Mouse (Mus musculus) liver, embryonic 14.5 days (tissue): Measurements from ENCODE around the gene Dpp6. TPM values are rescaled to one million over a fixed set of nuclear protein-coding genes. Genes with fewer than 3 reads are reported as not detected.

Source experiments
- ATAC-seq: fragments of 200-750 bp; cut with Nextera tagmentation; 2 replicates; pipeline ENCODE4 v1.8.0; 2017; ENCODE audit warnings: moderate number of reproducible peaks, mild to moderate bottlenecking, moderate library complexity; ENCODE audit not compliant: insufficient read depth
- DNase-seq, 3 experiments: peaks; one replicate each; pipeline ENCODE4 v3.0.0-alpha.2; 2012 to 2013; ENCODE audit warnings: low read depth in 3 of 3, low spot score in 3 of 3
- H3K27ac ChIP-seq: fragments of 300-500 bp; sonication (generic); 2 replicates; pipeline ENCODE4 v1.5.1; 2014; ENCODE audit warnings: moderate library complexity, mild to moderate bottlenecking, control low read depth, inconsistent platforms
- H3K27me3 ChIP-seq: fragments of 300-500 bp; sonication (generic); 2 replicates; pipeline ENCODE4 v1.6.1; 2014; ENCODE audit warnings: mild to moderate bottlenecking, low read length, moderate library complexity; ENCODE audit not compliant: control insufficient read depth, insufficient read depth
- H3K36me3 ChIP-seq: fragments of 300-500 bp; sonication (generic); replicated peaks from 2 replicates; pipeline ENCODE4 v1.6.1; 2014; ENCODE audit warnings: low read depth; ENCODE audit not compliant: control insufficient read depth, insufficient read depth
- H3K4me1 ChIP-seq, 2 experiments: fragments of 200-500 bp in 1 of 2; fragments of 300-500 bp in 1 of 2; sonication (generic) in 1 of 2; replicated peaks; 2 replicates each; pipeline ENCODE4 v1.6.1; 2012 to 2014; ENCODE audit warnings: antibody characterized with exemption in 1 of 2, inconsistent platforms in 1 of 2, low read length in 1 of 2; ENCODE audit not compliant: control insufficient read depth in 2 of 2, insufficient read depth in 2 of 2
- H3K4me2 ChIP-seq: fragments of 300-500 bp; sonication (generic); 2 replicates; pipeline ENCODE4 v1.6.1; 2014; ENCODE audit warnings: low read depth, mild to moderate bottlenecking, control low read depth, moderate library complexity
- H3K4me3 ChIP-seq, 2 experiments: fragments of 200-500 bp in 1 of 2; fragments of 300-500 bp in 1 of 2; sonication (generic) in 1 of 2; 2 replicates each; pipeline ENCODE4 v1.5.1; 2012 to 2014; ENCODE audit warnings: low read depth in 2 of 2, low read length in 2 of 2, mild to moderate bottlenecking in 2 of 2, control low read depth in 1 of 2, inconsistent platforms in 1 of 2, moderate library complexity in 1 of 2; ENCODE audit not compliant: insufficient read depth in 1 of 2
- H3K9ac ChIP-seq: fragments of 300-500 bp; sonication (generic); replicated peaks from 2 replicates; pipeline ENCODE4 v1.6.1; 2014; ENCODE audit warnings: mild to moderate bottlenecking, control low read depth, moderate library complexity
- H3K9me3 ChIP-seq: fragments of 300-500 bp; sonication (generic); 2 replicates; pipeline ENCODE4 v1.6.1; 2016; ENCODE audit warnings: low read length, mixed read lengths; ENCODE audit not compliant: control insufficient read depth
- CTCF ChIP-seq: IDR thresholded peaks from 2 replicates; pipeline ENCODE4 v1.5.1; 2016; ENCODE audit warnings: antibody characterized with exemption, low read depth, control low read depth
- EP300 ChIP-seq: IDR thresholded peaks from 2 replicates; pipeline ENCODE4 v1.6.1; 2016; ENCODE audit warnings: antibody characterized with exemption, low read depth
- WGBS: fragments of 180-500 bp; shearing (Covaris S2); extraction: QIAGEN DNeasy Blood & Tissue Kit; methylation state at CpG from one replicate; pipeline ENCODE4 v1.1.7; 2014; ENCODE audit not compliant: insufficient replicate concordance; 5-methylcytosine and 5-hydroxymethylcytosine counted together
- polyA plus RNA-seq, 2 experiments: library from polyadenylated mRNA; depleted of rRNA in 1 of 2; stranded (reverse) in 1 of 2; unstranded in 1 of 2; fragments of >200 nt; fragmentation: Nextera tagmentation in 1 of 2; extraction: Ambion mirVana in 1 of 2; gene quantifications; 2 replicates each; pipeline versions ENCODE4 v1.2.1 to v1.2.3; 2012 to 2014

Dpp6 gene
- polyA plus RNA-seq, 2 experiments, result 0.30 to 0.48 TPM

DNA sequence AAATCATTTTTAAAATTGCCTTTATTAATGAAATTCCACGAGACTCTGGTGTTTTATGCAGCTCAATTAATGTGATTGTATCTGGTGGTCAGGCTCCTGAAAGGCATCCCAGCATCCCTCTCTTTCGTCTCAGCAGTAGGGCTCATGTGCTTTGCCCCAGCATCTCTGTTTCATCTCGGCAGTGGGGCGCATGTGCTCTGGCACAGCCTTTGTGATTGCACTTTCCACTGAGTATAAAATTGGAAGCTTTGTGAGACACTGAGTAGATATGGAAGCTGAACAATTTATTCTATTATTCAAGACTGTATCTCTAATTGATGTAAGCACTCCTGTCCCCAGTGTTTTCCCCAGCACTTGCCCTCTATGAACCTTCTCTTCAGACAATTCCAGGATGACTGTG lies 37.7 kb downstream of the Dpp6 start:
- 50% methylated on average over 4 of the region's 4 CpGs for WGBS
- Histone ChIP-seq H3K27me3 (no peaks in the 10 kb centered on the region), H3K9me3 (no peaks in the 10 kb centered on the region), H3K27ac (no peak overlapping the region), H3K4me2 (no peak overlapping the region), H3K36me3 (no peaks in the 10 kb centered on the region), H3K4me1 (no peaks in the 10 kb centered on the region), H3K4me3 (no peak overlapping the region), H3K9ac (no peak overlapping the region)
- no peak for TF ChIP-seq CTCF
- no peak for TF ChIP-seq EP300
- DNase-seq (no peak), ATAC-seq (no peak)

DNA sequence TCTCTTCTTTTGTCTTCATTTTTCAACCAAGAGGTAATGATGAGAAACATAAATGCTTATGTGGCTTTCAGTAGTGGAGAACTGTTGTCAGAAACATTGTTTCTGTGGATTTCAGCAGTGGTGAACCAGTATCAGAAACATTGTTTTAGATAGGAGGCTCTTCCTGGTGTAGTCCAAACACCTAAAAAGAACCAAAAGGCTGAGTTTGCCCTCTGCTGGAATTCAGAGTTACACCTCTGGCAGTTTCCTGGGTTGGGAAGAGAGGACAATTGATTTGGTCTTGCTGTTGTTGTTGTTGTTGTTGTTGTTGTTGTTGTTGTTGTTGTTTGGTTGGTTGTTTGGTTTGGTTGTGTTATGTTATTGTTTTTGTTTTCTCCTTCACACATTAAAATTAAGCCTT lies 58.4 kb downstream of the Dpp6 start:
- no peak for TF ChIP-seq CTCF
- TF ChIP-seq EP300, result no peak
- no peak overlapping the region for H3K9ac ChIP-seq
- no peak for ATAC-seq

DNA sequence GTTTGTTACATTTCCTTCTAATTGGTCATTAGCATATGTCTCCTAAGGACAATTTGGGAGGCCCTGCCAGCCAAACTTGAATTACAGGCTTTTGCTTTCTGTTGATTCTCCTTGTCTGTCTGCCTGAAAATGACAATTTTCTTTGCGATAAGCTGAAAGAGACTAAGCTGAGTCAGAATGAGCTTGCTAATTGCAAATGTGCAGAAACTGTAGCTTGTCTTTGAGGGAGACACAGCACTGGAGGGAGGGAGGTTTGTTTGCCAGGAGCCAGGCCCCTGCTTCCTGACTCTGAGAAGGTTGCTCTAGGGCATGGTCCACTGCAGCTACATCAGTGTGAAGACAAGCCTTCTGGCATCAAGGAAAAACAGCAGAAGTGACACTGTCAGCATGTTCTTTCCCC lies 70.5 kb downstream of the Dpp6 start:
- Histone ChIP-seq H3K4me2 (no peak overlapping the region), H3K4me1 (no peaks in the 10 kb centered on the region), H3K9ac (no peak overlapping the region), H3K27me3 (no peaks in the 10 kb centered on the region), H3K9me3 (no peaks in the 10 kb centered on the region), H3K4me3 (no peak overlapping the region), H3K27ac (no peak overlapping the region), H3K36me3 (no peaks in the 10 kb centered on the region)
- TF ChIP-seq EP300 (no peak), CTCF (no peak)
- 75% methylated on average over 1 of the region's 1 CpGs for WGBS
- DNase-seq, result no peak
- ATAC-seq, result no peak

More for the DNA sequence above, 58.4 kb downstream of the Dpp6 start:
- H3K27me3 ChIP-seq, result no peaks in the 10 kb centered on the region
- no peak for DNase-seq
- no peaks in the 10 kb centered on the region for H3K36me3 ChIP-seq
- H3K4me1 ChIP-seq, result no peaks in the 10 kb centered on the region
- no peaks in the 10 kb centered on the region for H3K9me3 ChIP-seq
- no peak overlapping the region for H3K27ac ChIP-seq
- no peak overlapping the region for H3K4me2 ChIP-seq
- no peak overlapping the region for H3K4me3 ChIP-seq

- Histone ChIP-seq H3K9ac (no peak overlapping the region), H3K36me3 (no peaks in the 10 kb centered on the region), H3K27me3 (no peaks in the 10 kb centered on the region), H3K27ac (no peak overlapping the region), H3K4me3 (no peak overlapping the region), H3K9me3 (no peaks in the 10 kb centered on the region), H3K4me1 (no peaks in the 10 kb centered on the region), H3K4me2 (no peak overlapping the region)
- ATAC-seq, result no peak
- no peak for DNase-seq
- TF ChIP-seq EP300, result no peak
- no peak for TF ChIP-seq CTCF
- 63% methylated on average over 4 of the region's 4 CpGs for WGBS
These were observed 71.1 kb downstream of the Dpp6 start for GRCm38 (mm10) chr5:26888080-26888479.

- Histone ChIP-seq H3K36me3 (no peaks in the 10 kb centered on the region), H3K4me2 (no peak overlapping the region), H3K4me1 (no peaks in the 10 kb centered on the region), H3K27ac (no peak overlapping the region), H3K9ac (no peak overlapping the region), H3K4me3 (no peak overlapping the region), H3K9me3 (no peaks in the 10 kb centered on the region), H3K27me3 (no peaks in the 10 kb centered on the region)
- DNase-seq, result no peak
- TF ChIP-seq CTCF, result no peak
- no peak for TF ChIP-seq EP300
- ATAC-seq, result no peak
- WGBS, result 10% methylated on average over 3 of the region's 3 CpGs
These were observed 77.3 kb downstream of the Dpp6 start for GRCm38 (mm10) chr5:26894346-26894745.

DNA sequence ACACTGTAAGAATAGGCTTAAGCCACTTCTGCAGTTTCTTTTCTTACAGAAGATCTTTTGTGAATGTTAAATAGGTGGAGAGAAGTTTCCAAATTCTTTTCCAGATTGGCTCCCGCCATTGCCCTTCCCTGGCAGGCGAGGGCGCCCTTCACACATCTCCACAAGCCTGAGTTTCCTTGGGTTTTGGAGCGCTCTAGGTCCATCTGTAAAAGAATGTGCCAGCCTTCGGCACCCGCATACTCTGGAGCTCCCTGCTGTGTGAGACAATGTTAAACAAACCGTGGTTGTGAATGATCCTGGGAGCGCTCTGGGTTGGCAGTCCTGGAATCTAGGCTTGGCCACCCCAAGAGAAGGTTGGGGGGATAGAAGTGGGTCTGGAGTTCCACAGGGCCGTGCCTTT lies 86.8 kb downstream of the Dpp6 start:
- DNase-seq, result no peak
- Histone ChIP-seq H3K9ac (no peak overlapping the region), H3K27me3 (no peaks in the 10 kb centered on the region; the same call in 1 of the 2 replicates), H3K4me3 (no peak overlapping the region), H3K27ac (no peak overlapping the region), H3K4me1 (no peaks in the 10 kb centered on the region), H3K9me3 (no peaks in the 10 kb centered on the region), H3K4me2 (no peak overlapping the region), H3K36me3 (no peaks in the 10 kb centered on the region)
- WGBS, result 4% methylated on average over 9 of the region's 9 CpGs
- ATAC-seq, result no peak
- TF ChIP-seq EP300 (no peak), CTCF (no peak)
